Mouse (Mus musculus) kidney, adult 18-20 months (tissue): ENCODE results near the gene Prkacb.
"Not testable (repeated sequence)": the region's sequence is repeated elsewhere in the genome, so short reads cannot be mapped to it uniquely, and the experiment has no call there.

Experiments
- DNase-seq: peaks from one replicate; pipeline ENCODE4 v3.0.0; 2021

Gene Prkacb

DNA sequence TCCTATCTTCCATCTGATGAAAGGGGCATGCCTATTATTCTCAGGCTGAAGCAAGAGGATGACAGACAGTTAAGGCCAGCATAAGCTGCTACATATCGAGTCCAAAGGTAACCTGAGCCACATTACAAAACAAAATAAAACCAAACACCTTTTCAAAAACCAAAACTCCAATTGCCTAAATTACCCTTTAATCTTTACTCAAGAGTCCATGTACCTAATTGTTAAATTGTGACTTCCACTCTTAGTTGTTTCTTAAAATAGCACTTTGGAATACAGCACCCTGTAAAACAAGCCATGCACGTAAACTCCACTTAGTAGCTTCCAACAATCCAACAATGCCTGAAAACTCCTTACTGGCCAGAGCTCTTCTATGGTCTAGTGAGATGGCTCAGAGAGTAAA lies 34.3 kb downstream of the Prkacb start:
- no peak for DNase-seq

DNA sequence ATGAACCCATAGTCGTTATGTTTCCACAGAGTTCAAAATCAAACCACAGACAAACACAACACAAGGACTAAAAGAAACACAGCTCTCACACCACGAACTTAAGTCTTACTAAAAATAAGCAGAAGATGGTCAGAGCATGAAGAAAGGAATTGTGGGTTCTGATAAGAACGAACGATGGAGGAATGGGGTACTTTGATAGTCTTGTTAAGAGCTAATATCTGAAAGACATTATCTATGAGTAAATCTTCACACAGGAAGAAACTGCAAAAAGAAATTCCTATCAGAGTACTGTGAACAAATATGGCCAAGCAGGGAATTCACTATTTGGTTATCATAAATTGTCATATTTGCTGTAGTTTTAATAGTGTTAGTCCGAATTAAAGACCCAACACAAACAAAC lies 36.1 kb downstream of the Prkacb start:
- no peak for DNase-seq

DNA sequence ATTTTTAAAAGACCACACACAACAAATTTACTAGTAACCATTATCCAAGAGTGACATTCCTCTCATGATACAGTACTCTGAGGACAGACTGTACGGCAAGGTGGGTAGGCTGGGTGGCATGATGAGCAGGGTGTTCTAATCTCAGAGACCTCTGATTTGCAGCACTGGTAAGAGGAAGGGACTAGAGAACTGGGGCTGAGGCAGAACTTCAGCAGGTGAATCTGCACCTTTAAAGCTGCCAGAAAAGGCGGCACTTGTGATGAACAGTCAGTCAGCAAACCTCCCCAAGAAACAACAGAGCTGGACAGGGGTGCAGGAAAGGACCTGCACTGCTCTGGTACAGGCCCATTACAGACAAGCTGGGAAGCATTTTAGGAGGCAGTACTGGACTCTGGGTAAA lies 41.9 kb downstream of the Prkacb start:
- no peak for DNase-seq

GRCm38 (mm10) chr3:146769940-146770659 lies 42.7 kb downstream of the Prkacb start:
- DNase-seq = no peak

DNA sequence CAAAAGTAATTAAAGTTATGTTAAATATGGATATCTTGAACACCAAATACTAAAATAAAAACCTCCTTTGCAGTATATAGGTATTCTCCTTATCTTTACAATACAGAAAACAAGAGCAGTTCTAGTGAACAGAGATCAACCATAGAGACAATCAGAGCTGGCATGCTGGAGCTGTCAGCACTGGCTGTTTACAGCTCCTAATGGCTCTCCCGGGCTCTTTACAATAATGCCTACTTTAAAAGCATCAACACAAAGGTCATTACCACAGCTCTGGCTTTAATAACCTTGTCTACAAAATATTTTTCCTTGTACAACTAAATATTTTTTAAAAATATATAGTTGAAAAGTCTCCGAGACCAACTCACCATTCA lies 43.2 kb downstream of the Prkacb start:
- no peak for DNase-seq

GRCm38 (mm10) chr3:146768921-146769320 lies 43.9 kb downstream of the Prkacb start:
- DNase-seq = no peak

GRCm38 (mm10) chr3:146768360-146768759 lies 44.4 kb downstream of the Prkacb start:
- DNase-seq = no peak

DNA sequence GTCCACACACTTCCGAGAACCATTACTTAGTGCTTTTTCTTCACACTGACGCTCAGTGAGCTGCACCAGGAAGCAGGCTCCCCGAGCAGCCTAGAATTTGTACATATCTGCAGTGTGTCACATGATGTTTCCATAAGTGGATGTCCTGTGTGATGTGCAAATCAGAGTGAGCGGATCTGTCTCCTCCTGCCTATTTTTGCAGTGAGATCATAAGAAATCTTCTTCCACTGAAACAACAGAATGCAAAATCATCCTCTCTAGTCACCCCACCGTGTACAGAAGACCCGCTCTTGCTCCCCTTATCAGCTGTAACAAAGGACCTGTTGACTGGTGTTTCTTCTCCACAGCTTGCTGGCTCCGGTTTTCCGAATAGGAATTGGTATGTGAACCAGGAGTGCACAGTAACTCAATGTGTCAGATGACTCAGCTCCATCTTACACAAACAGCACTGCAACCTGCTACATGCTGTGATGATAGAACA lies 46.0 kb downstream of the Prkacb start:
- DNase-seq = no peak

GRCm38 (mm10) chr3:146766071-146766605 lies 46.7 kb downstream of the Prkacb start:
- no peak for DNase-seq

DNA sequence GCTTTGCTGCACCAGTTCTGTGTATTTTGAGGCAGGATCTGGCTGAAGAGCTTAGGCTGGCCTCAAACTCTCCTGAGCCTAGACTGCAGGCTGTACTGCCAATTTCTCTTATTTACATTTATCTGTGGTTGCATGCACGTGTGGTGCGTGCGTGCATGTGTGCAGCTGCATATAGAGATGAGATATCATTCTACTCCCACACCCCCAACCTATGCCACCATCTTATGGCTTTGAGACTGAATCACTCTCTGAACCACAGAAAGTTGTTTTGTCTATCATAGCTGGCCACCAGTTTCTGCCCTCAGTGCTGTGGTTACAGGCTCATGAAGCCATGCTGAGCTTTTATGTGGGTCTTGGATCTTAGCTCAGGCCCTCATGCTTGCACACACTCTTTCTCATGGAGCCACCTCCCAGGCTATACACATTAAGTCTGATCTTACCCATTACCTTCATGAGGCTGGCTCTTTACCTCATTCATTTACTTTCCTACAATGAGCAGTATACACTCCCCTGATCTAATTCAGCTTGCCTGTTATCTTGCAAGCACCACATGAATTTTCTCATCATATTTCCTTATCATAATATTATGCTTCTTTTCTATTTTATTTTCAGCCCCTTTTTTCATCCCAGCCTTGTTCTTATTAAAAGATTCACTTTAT lies 47.8 kb downstream of the Prkacb start:
- no peak for DNase-seq

- not testable (repeated sequence) for DNase-seq
Measured at GRCm38 (mm10) chr3:146763054-146763453, 49.7 kb downstream of the Prkacb start.

DNA sequence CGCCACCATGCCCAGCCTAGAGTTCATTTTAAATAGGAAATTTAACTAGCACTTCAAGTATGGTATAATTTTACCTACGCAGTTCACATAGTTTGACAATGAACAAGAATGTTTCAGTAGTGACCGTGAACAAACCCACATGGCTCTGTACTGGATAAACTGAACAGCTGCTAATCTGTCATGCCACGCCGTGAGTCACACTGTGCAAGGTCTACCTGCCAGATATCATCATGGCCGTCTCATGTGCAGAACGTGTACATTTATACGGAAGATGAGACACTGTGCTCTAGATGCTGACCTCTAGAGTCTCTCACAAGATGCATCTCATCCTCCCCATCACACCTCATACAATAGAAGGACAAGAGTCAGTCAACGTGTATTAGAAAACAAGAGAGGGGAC lies 51.5 kb downstream of the Prkacb start:
- no peak for DNase-seq

DNA sequence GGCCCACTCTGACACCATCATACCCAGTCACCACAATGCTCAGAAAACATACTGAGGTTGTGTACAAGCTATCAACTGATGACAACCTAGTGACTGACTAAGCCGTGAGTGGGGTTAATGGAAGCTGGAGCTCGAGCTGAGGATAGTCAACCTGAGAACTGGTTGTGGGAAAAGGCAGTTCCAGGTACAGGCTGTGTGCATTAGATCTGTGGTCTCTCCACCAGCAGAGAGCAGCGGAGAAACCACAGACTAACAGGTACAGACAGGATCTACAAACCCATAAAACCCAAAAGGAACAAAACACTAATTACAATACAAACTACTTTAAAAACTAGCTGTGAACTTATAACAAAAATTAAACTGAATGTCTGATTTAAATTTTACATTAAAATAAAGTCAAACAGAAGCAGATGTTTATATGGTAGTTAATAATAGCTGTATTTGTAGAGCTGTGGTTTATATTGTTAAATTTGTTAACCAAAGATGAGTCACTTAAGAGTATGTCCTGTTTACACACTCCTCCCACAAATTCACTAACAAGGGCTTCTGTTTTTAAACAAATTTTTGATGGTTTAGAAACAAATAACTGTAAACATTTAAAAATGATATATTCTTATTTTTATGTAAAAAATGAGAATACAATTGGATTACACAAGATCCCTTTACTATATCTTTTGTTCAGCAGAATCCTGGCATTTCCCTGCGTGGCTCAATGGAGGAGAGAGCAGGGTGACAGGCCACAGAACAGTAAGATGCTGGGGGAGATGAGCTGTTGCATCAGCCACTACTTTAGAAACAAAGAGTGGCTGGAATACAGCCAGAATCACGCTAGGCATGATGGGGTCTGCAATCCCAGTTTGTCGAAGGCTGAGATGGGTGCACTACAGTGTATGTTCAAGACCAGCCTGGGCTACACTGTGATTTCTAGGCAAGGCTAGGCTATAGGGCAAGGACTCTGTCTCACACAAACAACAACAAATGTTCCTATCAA lies 54.5 kb downstream of the Prkacb start:
- no peak for DNase-seq

GRCm38 (mm10) chr3:146754270-146754669 lies 58.5 kb downstream of the Prkacb start:
- DNase-seq = no peak

GRCm38 (mm10) chr3:146741564-146742202 lies 71.1 kb downstream of the Prkacb start:
- DNase-seq = no peak

DNA sequence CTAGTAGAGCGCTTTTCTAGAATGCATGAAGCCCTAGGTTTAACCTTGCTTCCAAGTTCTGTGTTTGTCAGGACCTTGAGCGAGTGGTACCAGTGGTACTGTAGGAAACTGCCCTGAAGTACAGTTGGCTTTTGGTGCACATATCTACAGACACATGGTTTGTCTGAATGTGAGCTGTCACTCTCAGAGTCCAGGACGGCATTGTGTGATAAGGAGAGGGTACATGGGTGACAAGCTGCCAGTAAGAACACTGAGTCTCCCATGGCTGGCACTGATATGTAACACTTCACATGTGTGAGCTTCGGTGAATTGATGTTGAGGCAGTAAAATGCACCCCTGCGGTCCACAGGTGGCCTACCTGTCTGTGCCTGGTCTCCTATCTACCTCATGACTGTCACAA lies 71.6 kb downstream of the Prkacb start:
- no peak for DNase-seq

- not testable (repeated sequence) for DNase-seq
Measured at GRCm38 (mm10) chr3:146736186-146736585, 76.6 kb downstream of the Prkacb start.

- no peak for DNase-seq
Measured at GRCm38 (mm10) chr3:146735657-146736056, 77.1 kb downstream of the Prkacb start.

- no peak for DNase-seq
Measured at GRCm38 (mm10) chr3:146734907-146735629, 77.7 kb downstream of the Prkacb start.

GRCm38 (mm10) chr3:146731499-146731898 lies 81.3 kb downstream of the Prkacb start:
- no peak for DNase-seq

DNA sequence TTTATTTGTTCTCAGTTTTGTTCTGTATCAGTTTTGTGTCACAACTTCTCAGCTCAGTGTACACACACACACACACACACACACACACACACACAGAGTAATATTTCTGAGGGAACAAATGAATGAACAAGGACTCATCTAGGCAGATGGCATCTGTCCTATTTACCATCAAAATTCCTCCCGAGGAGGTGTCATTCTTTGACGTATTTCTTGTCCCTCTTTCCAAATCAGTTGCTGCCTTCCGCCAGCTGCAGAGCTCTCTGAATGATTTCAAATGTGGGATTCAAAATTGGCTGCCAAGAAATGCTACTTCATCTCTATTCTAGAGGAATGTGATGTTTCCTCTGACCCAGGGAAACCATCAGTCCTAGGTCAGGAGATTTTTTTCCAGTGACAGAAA lies 89.8 kb downstream of the Prkacb start:
- DNase-seq = no peak

- no peak for DNase-seq
Measured at GRCm38 (mm10) chr3:146719696-146720095, 93.1 kb downstream of the Prkacb start.
